16 mouse cellular contexts compared by ENCODE assay signal in genomic region chr1:120910801-120911200, GRCm38 (mm10).
DNase-seq lines count a peak whose midpoint lies in the region; ATAC-seq lines count a peak whose summit lies in the region.
"Had no signal": no experiment of that assay in that cellular context is flagged by ENCODE, and none has a peak within 500 bp of the region (broad histone marks: within the 10 kb centered on the region; RNA-seq: fewer than 3 reads in every experiment).

No protein-coding gene starts in this region.

- no peak overlapping the region for H3K9ac ChIP-seq in embryonic facial prominence, embryonic 11.5 days (replicated peaks; ENCODE audit: low read length)
- no peak overlapping the region for H3K9ac ChIP-seq in hindbrain, embryonic 12.5 days
- no peak overlapping the region for H3K9ac ChIP-seq in neural tube, embryonic 13.5 days
- H3K9ac ChIP-seq: liver, embryonic 12.5 days had no signal

- no peak overlapping the region for H3K27ac ChIP-seq in embryonic facial prominence, embryonic 11.5 days (replicated peaks; ENCODE audit: low read depth, low read length)
- no peak overlapping the region for H3K27ac ChIP-seq in embryonic facial prominence, embryonic 10.5 days (replicated peaks)
- no peak overlapping the region for H3K27ac ChIP-seq in hindbrain, embryonic 12.5 days
- H3K27ac ChIP-seq in neural tube, embryonic 13.5 days (replicated peaks), result no peak overlapping the region
- H3K27ac ChIP-seq: limb, embryonic 10.5 days; liver, embryonic 12.5 days had no signal

- WGBS in embryonic facial prominence, embryonic 11.5 days, result 66% methylated on average over 6 of the region's 6 CpGs
- 75% methylated on average over 6 of the region's 6 CpGs for WGBS in embryonic facial prominence, embryonic 10.5 days
- 44% methylated on average over 6 of the region's 6 CpGs for WGBS in hindbrain, embryonic 12.5 days
- 30% methylated on average over 6 of the region's 6 CpGs for WGBS in neural tube, embryonic 13.5 days

- no peaks in the 10 kb centered on the region for H3K9me3 ChIP-seq in embryonic facial prominence, embryonic 11.5 days (replicated peaks; ENCODE audit: control insufficient read depth, low read length)
- H3K9me3 ChIP-seq in embryonic facial prominence, embryonic 10.5 days, result no peaks in the 10 kb centered on the region
- 0 out of 2 replicates have a peak, but pooled peaks cover 4% of the 10 kb centered on the region for H3K9me3 ChIP-seq in hindbrain, embryonic 12.5 days (replicated peaks)
- H3K9me3 ChIP-seq in neural tube, embryonic 13.5 days, result 0 out of 2 replicates have a peak, but pooled peaks cover 5% of the 10 kb centered on the region
- H3K9me3 ChIP-seq: limb, embryonic 10.5 days; liver, embryonic 12.5 days had no signal

- no peaks in the 10 kb centered on the region for H3K36me3 ChIP-seq in embryonic facial prominence, embryonic 11.5 days (replicated peaks; ENCODE audit: control insufficient read depth, insufficient read depth, low read depth, low read length)
- no peaks in the 10 kb centered on the region for H3K36me3 ChIP-seq in embryonic facial prominence, embryonic 10.5 days (replicated peaks)
- no peaks in the 10 kb centered on the region for H3K36me3 ChIP-seq in hindbrain, embryonic 12.5 days
- H3K36me3 ChIP-seq in neural tube, embryonic 13.5 days, result no peaks in the 10 kb centered on the region
- H3K36me3 ChIP-seq: limb, embryonic 10.5 days; liver, embryonic 12.5 days had no signal

- H3K4me2 ChIP-seq in embryonic facial prominence, embryonic 11.5 days (ENCODE audit: low read depth, low read length), result no peak overlapping the region
- H3K4me2 ChIP-seq in hindbrain, embryonic 12.5 days (replicated peaks), result no peak overlapping the region
- no peak overlapping the region for H3K4me2 ChIP-seq in neural tube, embryonic 13.5 days
- H3K4me2 ChIP-seq: liver, embryonic 12.5 days; midbrain, embryonic 11.5 days had no signal

- no peaks in the 10 kb centered on the region for H3K27me3 ChIP-seq in embryonic facial prominence, embryonic 11.5 days (ENCODE audit: control insufficient read depth, insufficient read depth, low read length)
- no peaks in the 10 kb centered on the region; the same call in 1 of the 2 replicates for H3K27me3 ChIP-seq in embryonic facial prominence, embryonic 10.5 days (replicated peaks; ENCODE audit: low read depth, poor library complexity, severe bottlenecking)
- H3K27me3 ChIP-seq in hindbrain, embryonic 12.5 days, result no peaks in the 10 kb centered on the region; the same call in 1 of the 2 replicates
- peaks cover 21% of the 10 kb centered on the region; the same call in 1 of the 2 replicates for H3K27me3 ChIP-seq in neural tube, embryonic 13.5 days
- H3K27me3 ChIP-seq: liver, embryonic 12.5 days had no signal

- ATAC-seq in embryonic facial prominence, embryonic 11.5 days (replicated peaks; ENCODE audit: insufficient number of reproducible peaks, low FRiP score, low TSS enrichment, low read depth), result 0 out of 2 replicates have a peak, but pooled peaks have one; percentile 39
- ATAC-seq in hindbrain, embryonic 12.5 days (ENCODE audit: low FRiP score), result peak; percentile 65
- peak; percentile 51 for ATAC-seq in neural tube, embryonic 13.5 days (ENCODE audit: low read depth)
- ATAC-seq: liver, embryonic 12.5 days had no signal

- H3K4me1 ChIP-seq in embryonic facial prominence, embryonic 11.5 days (ENCODE audit: control insufficient read depth, insufficient read depth, low read length), result no peaks in the 10 kb centered on the region
- H3K4me1 ChIP-seq in embryonic facial prominence, embryonic 10.5 days, result peaks cover 4% of the 10 kb centered on the region; the same call in 1 of the 2 replicates
- peaks cover 9% of the 10 kb centered on the region for H3K4me1 ChIP-seq in hindbrain, embryonic 12.5 days
- peaks cover 20% of the 10 kb centered on the region for H3K4me1 ChIP-seq in neural tube, embryonic 13.5 days (replicated peaks)
- H3K4me1 ChIP-seq: liver, embryonic 12.5 days had no signal

- DNase-seq in embryonic facial prominence, embryonic 11.5 days (ENCODE audit: low spot score), result no peak
- no peak for DNase-seq in embryonic facial prominence, embryonic 10.5 days (ENCODE audit: low spot score)
- DNase-seq in embryo, embryonic 10 days (ENCODE audit: low spot score), result peak; percentile 42
- no peak for DNase-seq in cerebellum, adult 8-10 months
- no peak for DNase-seq in urinary bladder, adult 2 months (ENCODE audit: low spot score)
- DNase-seq in lung, adult 18-20 months, result no peak
- DNase-seq: cerebellum, adult 18-20 months; kidney, adult 2 months; kidney, postnatal 4 days; right cerebral cortex, postnatal 25 days; thymus, postnatal 36 days had no signal

- no peak overlapping the region for H3K4me3 ChIP-seq in embryonic facial prominence, embryonic 11.5 days (ENCODE audit: low read depth, low read length)
- H3K4me3 ChIP-seq in embryonic facial prominence, embryonic 10.5 days, result no peak overlapping the region
- no peak overlapping the region for H3K4me3 ChIP-seq in hindbrain, embryonic 12.5 days
- no peak overlapping the region for H3K4me3 ChIP-seq in neural tube, embryonic 13.5 days
- H3K4me3 ChIP-seq: limb, embryonic 10.5 days; liver, embryonic 12.5 days had no signal
